Mouse (Mus musculus) left cerebral cortex, adult 9 months (tissue): ENCODE data around the gene Gm5788.
A peak's percentile ranks its signal among the peaks of the same experiment; 100 is the strongest.
"Not testable (repeated sequence)": the region's sequence is repeated elsewhere in the genome, so short reads cannot be mapped to it uniquely, and the experiment has no call there.

Experiments
- DNase-seq, 2 experiments: peaks; one replicate each; pipeline ENCODE4 v3.0.0; 2022; ENCODE audit warnings: low spot score in 2 of 2

Gm5788 gene

DNA sequence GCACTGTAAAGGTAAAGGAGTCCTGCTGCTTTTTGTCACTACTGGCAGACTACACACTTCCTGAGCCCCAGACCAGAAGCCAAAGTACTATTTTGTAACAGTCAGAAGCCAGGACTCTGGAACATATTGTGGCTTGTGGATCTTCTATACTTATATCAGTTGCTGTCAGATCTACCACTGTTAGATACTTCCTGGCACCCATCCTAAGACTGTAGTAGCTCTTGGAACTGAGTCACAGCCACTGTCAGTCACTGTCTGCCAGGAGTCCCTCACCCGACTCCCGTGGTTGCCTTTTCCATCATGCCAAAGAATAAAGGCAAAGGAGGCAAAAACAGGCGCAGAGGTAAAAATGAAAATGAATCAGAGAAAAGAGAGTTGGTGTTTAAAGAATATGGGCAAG is at the start of gene Gm5788:
Gene Gm5788 (plus strand): TSS at position 301 of the 400 bp plus-strand sequence.
- DNase-seq = not testable (repeated sequence)

DNA sequence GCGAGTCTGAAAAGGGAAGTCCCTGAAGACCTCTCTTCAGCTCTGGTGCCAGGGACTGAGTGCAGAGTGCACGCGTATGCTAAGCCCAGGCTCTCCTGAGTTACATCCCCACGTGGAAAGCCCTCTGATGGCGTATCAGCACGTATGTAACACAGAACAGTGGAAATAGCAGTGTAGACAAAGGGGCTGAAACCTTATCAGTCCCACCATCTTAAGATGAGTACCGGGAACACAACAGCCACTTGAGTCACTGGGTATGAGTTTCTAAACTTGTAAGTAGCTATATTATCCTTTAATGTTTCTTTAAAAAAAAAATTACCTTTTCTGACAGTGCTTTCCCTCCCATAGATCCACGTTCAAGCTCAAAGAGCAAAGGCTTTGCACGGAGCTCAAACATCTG is 45.1 kb upstream of the Gm5788 start:
- no peak for DNase-seq

DNA sequence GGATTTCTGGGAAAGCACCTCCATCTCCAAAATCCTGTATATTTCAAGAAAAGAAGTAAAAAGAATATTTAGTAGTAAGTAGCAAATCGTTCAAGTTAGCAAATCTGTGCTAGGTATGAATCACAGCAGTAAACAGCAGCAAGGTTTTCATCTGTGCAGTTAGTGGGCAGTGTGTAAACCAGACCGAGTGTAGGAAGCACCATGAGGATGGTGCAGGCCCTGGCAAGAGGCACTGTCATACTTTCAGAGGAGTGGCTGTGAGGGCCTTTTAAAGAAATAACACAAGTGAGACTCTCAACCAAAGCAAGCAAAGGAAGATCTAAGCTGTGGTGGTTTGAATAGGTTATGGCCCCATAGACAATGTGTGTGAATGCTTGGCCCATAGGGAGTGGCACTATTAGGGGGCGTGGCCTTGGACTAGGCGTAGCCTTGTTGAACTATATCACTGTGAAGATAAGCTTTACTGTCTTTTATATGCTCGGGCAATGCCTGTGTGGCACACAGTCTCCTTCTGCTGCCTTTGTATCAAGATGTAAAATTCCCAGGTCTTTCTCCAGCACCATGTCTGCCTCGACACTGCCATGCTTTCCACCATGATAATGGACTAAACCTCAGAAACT is 29.7 kb upstream of the Gm5788 start:
- no peak for DNase-seq

DNA sequence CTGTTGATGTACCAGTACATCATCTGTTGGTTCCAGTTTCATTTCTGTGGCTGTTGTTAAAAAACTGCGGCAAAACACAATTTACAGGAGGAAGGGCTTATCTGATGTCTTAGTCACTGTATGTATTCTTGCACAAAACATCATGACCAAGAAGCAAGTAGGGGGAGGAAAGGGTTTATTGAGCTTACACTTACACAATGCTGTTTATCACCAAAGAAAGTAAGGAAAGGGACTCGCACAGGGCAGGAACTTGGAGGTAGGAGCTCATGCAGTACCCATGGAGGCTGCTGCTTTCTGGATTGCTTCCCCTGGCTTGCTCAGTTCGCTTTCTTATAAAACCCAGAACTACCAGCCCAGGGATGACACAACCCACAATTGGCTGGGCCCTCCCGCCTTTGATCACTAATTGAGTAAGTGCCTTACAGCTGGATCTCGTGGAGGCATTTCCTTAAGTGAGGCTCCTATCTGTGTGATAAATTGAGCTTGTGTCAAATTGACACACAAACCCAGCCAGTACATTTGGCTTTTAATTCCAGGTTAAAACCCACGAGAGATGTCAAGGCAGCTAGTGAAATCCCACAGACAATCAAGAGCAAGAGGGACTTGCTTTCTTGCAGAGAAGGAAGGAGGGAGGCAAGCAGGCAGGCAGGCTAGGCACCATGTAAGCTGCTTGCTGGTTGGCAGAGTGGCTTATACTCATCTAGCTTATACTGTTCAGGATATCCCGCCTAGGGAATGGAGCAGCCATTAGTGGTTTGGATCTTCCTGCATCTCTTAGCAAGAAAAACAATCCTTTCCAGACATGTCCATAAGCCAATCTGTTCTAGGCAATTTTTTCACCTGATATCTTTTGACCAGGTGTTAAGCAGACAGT is 24.0 kb upstream of the Gm5788 start:
- DNase-seq = no peak

DNA sequence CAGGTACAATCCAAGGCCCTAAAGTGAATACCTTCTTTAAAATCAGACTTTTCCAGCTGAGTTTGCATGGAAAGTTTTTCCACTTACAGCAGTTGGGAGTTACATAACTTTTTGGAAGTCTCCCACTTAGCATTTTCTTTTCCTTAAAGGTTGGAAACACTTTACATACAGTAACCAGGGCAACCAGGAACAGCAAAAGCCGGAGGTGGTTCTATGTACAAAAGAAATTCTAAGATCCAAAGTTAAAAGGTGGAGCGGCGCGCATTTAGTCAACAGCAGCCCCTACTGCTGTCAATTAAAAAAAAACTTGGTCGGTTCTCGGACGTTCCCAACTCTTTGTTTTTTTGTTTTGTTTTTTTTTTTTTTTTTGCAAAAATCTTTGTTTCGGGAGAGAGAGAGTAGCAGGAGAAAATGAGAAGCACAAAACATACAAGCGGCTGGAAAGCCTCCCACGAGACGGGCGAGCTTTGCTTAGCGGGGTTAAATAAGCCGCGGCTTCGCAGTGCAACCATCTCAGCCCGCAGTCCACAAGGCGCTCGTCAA is 23.0 kb upstream of the Gm5788 start:
- DNase-seq = peak; percentile 31 to 48

DNA sequence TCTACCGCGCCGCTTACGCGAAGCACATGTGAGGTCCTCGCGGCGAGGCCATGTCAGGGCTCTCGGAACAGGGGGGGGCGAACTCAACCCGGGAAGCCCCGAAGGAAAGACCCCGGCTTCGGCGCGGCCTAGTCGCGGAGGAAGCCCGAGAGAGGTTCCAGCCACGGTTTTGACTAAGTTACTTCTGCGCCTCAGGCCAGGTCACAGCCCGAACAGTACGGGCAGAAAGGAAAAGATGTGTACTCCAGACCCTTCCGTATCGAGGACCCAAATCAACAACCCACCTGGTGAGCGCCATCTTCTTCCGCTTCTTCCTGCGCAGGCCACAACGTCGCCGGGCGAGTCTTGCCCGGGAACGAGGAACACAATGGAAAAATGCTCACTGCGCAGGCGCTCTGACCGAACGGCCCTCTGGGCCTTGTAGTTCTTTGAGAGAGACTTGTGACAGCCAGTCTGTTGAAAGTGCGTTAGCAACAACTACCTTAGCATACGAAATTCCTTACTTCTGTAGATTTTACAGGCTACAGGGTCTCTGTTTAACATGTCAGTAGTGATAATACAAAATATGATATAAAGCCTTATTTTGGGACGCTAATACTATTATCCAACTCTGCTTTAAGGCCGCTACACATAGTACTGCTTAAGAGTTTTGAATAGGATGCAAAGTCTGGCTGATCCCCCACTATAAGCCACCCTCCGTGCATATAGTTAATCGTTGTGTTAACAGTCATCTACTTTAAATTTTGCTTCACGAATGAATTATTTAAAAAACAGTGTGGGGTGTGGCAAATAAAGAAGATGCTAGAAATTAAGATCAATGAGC is 22.3 kb upstream of the Gm5788 start, which contains the start of gene Snw1:
Gene Snw1 (minus strand): TSS at position 311 of the 823 bp plus-strand sequence.
- DNase-seq = peak; percentile 87 to 95

DNA sequence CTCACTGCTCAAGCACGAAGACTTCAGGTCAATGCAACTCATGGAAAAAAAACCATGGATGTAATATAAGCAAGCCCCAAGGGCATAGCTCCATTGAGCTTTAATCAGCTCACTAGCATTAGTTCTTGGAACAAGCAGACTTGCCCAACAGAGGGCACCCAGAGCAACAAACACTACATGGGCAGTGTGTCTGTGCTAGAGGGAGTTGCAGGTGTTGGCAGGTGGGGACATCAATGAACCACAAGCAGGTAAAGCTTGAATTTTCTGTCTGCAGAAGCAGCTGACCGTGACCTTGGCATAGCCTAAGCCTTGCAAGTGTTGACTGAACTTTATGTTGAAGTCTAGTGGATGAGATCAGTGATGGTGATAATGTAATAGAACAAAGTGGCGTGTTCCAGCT is 19.8 kb upstream of the Gm5788 start:
- no peak for DNase-seq

DNA sequence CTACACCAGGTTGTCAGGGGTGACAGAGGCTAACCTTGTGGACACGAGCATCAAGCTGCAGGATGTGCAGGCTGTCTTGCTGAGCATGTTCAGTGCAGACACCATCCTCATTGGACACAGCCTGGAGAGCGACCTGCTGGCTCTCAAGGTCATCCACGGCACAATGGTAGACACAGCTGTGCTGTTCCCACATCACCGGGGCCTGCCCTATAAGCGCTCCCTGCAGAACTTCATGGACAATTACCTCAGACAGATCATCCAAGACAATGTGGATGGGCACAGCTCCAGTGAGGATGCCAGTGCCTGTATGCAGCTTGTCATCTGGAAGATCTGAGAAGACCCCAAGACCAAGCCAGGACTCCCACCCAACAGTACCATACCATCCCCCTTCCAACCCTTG is 12.0 kb upstream of the Gm5788 start:
- DNase-seq = not testable (repeated sequence)

DNA sequence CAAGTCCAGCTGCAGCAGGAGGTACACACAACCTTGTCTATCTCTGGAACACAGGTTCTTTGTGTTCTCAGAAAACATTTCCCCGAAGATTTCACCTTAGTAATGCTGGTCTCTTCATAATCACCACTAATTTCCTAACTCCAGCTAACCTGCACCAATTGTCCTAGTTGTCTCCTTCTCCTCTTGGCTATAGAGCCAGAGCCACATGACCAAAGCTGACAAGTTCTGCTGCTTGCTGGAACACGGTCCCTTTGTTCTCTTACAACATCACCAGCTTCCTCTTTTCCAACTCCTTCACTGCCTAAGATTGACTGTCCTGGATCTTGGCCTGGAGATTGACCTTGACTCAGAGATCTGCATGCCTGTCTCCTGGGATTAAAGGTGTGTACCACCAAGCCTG is 5.8 kb upstream of the Gm5788 start:
- DNase-seq = not testable (repeated sequence)

DNA sequence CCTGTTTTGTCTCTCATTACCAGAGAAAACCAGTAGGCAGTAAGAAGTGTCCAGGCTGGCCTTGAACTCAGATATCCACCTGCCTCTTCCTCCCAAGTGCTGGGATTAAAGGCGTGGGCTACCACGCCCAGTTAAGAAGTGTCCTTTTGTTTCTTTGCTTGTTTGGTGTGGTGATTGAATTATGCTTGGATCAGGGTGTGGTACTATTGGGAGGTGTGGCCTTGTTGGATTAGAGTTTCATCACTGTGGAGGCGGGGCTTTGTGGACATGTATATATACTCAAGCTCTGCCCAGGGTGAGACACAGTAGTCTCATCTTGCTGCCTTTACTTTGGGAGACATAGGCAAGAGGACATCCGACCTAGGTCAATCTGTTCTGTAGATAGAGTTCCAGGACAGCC is 19.5 kb downstream of the Gm5788 start, which contains the start of gene Gm8300:
Gene Gm8300 (plus strand): TSS at position 301 of the 400 bp plus-strand sequence.
- not testable (repeated sequence) for DNase-seq

DNA sequence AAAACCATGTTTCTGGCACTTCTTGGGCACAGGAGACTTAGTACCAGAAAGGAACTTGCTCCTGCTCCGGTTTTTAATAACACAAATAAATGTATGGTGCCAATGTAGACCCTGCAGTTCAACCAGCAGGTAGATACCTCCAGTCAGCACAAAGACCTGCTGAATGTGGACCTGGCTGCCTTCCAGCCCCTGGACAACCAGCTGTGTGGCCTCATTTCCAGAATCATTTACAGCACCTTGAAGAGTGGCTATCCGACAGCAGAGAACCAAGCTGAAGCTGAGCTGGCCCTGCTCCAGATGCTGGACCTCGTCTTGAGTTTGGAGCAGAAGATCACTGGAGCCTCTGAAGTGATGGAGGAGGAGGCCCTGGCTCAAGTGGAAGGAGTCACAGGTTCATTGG is 25.1 kb downstream of the Gm5788 start:
- not testable (repeated sequence) for DNase-seq

DNA sequence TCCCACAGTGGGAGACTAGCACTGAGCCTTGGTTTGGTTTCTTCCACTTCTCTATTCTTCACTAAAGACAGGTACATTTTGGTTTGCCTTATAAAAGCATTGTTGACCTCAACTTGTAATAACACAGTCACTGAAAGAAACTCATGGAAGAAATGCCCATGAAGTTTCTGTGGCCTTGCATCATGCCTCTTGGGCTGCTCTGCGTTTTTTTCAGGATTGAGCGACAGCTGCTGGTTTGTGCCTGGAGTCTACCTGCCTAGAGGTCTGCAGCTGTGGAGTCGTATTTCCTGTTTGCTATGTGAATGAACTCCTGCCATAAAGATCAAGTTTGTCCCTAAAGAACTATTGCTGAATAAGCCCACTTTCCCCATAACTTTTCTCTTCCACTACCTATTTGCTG is 49.4 kb downstream of the Gm5788 start:
- no peak for DNase-seq
